Mouse (Mus musculus): ENCODE measurements at regions not wholly inside any gene's neighbourhood (a gene's known extent, or its start where the extent isn't known, plus 50 kb on each side); places are given as distances from the start of the nearest gene placed in this dataset.

DNA sequence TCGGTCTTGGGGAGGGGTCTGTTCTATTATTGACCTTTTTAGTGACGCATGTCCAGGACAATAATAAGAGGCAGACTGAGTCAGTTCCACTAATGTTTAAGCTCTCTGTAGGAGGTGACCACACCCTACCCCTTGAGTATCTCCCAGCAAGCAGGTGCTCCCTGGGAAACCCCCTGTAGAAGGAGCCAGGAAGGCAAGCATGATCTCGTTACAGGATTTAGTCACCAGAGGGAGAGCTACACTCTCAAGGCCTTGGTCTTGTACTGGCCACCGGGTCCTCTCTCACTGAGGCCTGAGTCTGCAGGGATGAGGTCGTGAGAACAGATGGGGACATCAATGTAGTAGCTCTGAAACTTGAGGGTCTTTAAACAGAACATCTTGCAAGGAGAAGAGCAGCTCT is 55.3 kb upstream of the Ccnd2 start:
- DNase-seq (ENCODE audit: low read depth, low spot score) = no peak

DNA sequence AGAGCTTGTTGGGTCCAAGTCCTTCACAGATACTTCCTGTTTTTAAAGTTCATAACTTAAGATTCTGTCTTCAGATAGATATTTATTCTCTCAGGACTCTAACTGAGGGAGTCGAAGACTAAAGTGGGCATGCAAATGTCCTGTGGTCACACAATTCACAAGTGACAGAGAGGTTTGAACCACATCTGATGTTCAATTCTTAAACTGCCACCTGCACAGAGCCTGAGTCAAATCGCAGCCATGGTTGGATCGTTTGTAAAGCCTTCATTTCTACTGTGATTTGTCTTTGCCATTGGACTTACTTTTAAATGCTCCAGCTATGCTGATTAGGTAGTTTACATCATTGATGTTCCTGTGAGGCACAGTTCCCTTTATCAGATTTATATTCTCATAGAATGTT is 61.4 kb upstream of the Ccnd2 start:
- no peak for DNase-seq (ENCODE audit: low read depth, low spot score)

DNA sequence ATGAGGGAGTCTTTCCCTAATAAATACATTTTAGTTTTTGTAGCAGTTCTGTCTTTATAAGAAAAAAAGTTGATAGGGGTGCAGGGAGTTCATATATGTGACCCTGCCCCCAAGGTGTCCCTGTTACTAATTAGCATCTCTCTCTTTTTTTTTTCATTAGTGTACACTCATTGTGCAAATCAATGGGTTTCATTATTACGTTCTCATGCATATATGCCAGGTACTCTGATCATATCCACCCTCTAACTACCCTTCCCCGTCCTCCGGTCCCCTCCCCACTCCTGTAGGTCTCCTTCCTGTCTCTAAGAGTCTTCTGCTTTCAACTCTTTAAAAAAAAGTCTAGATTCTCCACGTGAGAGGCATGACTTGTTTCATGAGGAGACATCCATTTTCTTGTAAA is 63.9 kb upstream of the Ccnd2 start:
- DNase-seq (ENCODE audit: low read depth, low spot score) = no peak

DNA sequence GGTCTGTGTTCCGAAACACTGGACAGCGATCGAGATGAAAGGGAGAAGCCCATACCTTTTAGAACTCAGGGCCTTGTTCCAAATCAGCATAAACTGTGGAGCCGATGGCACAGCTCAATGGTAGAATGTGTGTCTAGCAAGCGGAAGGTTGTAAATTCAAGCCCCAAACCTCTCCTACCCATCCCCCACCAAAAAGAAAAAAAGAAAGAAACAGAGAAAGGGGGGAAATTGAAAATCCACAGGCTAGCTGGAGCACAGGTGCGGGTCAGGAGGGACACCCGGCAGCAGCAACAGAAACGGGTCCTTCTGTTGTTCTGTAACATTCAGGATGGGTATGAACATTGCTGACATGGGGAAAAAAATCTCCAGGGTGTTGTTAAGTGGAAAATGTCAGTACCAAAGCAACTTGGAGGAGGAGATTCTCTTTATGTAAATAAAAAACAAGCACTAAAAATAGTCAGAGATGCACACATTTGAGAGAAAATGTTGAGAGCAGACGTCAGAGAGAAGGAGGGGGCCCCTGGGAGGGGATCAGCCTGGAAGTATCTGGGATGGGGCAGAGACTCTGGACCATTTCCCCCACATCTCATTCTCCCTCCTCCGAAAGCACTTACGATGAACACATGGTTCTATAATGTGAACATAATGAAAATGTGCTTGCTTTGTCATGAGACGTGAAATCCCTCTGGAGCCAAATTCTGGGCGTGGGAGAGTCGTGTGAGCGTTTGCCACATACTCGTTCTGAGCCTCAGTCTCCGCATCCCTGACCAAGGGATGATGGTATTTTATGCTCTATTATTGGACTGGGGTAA is 66.8 kb upstream of the Ccnd2 start:
- no peak for DNase-seq (ENCODE audit: low read depth, low spot score)

DNA sequence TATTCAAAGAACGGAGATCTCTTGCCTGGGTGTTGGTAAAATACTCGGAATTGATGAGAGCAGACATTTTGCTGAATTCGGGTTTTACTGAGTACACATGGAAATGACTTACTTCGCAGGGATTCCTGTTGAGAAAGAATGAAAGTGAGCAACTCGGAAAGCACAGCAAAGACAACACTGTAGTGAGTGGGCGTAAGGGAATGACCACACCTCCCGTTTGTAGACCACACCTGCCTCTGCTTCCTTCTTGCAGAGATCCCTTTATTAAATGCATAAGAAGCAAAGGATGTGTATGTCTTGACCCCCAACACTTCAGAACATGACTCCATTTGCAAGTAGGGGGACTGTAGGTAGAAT is 67.4 kb upstream of the Ccnd2 start:
- DNase-seq (ENCODE audit: low read depth, low spot score) = no peak

DNA sequence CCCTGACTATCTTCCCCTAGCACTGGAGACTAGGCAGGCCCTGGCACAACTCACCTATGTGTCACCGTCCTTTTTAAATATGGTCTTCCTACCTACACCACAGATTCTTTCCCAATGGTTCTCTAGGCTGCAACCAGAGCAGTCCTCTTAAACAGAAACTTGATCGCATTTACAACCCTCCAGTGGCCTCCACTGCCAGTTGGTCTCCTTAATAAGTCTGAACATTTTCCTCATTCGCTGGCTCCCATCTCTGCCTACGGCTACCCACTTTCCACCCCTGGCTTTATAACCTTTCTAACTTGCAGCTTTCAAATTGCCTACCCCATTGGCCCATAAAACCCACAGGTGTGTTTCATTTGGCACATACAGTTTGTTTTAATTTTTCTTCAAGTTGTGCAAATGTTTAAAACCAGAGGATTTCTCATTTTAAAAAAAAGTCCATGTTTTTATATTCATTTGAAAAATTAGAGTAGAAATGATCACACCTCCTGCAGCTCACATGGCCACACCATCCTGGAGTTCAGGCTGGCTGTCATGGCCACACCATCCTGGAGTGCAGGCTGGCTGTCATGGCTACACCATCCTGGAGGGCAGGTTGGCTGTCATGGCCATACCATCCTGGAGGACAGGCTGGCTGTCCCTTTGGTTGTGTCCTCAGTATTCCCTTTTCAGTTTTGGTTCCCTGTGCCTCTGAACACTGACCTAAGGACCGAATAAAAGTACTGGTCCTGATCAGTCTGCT is 74.4 kb upstream of the Ccnd2 start:
- DNase-seq (ENCODE audit: low read depth, low spot score) = no peak

DNA sequence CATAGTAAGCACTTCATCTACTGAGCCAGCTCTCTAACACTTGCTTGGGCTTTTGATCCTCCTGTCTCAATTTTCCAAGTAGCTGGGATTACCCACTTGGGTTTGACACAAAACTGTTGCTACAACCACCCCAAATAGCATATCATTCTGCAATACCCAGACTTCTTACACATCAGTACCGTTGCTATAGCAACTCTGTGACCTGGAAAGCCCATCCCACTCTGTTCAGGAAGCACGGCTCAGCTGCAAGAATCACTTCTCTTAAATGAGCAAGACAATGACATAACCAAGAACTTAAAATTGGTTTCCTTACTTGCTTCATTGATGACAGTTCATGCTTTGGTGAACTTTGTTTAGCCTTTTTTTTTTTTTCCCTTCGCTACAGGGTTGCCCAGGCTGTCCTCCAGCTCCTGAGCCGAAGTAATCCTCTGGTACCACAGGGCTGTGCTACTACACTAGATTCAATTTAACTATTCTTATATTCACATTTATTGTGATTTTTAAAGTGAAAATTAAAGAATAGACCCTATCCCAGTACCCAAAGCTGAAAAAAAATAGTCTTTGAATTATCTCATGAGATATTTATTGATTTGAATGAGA is 84.6 kb upstream of the Ccnd2 start:
- no peak for DNase-seq (ENCODE audit: low read depth, low spot score)

DNA sequence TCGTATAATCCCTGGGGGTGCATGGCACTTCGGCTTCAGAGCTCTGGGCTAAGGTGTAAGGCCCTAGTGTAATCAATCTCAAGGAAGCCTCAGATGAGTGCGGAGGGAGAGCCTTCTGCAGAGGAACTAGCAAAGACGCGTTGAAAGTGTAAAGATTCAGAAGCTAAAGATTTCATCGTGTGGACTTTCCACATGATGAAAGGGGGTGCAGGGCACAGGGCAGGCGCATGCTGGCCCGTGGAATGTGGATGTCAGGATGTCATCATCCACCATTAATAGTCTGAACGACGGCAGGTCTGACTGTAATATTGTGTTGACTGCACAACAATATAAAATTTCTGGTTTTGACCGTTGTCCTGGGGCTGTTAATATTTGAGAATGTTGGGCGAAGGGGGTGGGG is 85.2 kb upstream of the Ccnd2 start:
- no peak for DNase-seq (ENCODE audit: low read depth, low spot score)

DNA sequence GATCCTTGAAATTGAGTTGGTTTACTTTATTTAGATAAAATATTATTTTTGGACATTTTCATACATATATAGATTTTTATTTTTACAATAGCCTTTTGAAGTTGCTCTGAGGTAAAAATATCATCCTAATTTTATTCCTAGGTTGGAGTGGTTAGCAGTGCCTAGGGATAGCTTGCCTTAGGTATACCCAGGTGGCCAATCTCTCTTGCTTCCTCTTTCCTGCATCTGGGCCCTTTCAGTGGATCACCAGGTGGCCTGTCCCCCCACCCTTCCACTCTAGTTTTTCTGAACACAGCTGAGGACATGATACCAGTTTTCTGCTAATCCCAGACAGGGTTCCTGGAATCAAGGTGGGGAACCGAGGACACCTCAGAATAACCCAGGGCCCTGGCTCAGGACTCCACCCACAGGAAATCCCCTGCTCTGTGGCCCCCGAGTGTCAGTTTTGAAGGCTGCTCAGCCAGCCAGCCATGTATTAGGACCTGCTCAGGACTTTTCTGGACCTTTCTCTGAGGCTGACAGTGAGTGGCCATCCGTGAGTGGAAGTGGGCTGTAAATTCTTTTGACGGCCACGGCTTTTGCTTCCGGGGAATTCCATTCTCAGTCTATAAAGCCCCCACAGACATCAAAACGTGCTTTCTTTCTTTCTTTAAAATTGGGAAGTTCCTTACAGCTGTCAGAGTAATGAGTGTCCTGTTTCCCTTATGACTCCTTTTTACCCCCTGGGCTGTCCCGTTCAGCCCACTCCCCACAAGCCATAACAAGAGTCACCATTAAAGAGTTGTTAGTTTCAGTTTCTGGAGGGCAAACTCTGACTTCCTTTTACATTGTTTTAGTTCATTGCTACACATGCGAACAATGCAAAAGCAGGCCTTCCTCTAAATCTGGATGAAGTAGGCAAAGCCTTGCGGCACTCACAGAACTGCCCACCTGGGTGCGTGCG is 87.8 kb upstream of the Ccnd2 start:
- DNase-seq (ENCODE audit: low read depth, low spot score) = no peak

DNA sequence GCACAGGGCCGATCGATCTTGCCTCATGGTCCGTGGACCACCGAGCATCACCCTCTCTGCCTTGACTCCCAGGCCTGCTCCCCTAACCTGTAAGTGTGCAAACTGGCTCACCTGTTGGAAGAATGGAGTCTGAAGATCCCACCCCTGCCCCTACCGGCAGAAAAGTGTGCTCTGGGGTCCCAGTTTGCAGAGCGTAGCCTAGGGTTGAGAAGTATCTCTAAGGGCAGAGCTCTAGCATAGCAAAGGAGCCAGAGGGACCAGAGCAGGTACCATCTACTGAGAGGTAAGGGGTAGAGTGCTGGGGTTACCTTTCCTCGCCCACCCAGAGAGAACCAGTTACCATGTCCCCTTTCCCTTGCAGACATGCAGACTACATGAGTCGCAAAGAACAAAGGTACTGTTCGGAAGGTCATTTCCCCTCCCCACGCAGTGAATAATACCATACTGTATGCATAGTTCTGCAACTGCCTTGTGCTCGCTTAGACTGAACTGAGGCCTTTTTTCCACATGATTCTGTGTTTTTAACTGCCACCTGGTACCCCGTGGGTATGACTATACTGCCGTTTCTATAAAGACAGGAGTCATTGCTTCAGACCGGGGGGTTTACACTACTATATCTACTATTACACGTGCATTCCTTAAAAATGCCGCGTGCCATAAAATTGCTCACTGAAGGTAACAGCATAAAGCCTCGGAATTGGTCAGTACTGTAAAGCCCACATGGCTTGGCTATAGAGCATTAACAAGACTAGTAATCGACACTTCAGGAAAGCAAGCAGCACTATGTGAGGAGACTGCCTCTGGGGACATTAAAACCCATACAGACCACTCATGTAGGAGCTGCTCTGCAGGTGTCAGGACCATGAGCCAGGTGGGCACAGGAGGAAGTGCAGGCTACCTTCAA is 88.7 kb upstream of the Ccnd2 start:
- DNase-seq (ENCODE audit: low read depth, low spot score) = no peak

DNA sequence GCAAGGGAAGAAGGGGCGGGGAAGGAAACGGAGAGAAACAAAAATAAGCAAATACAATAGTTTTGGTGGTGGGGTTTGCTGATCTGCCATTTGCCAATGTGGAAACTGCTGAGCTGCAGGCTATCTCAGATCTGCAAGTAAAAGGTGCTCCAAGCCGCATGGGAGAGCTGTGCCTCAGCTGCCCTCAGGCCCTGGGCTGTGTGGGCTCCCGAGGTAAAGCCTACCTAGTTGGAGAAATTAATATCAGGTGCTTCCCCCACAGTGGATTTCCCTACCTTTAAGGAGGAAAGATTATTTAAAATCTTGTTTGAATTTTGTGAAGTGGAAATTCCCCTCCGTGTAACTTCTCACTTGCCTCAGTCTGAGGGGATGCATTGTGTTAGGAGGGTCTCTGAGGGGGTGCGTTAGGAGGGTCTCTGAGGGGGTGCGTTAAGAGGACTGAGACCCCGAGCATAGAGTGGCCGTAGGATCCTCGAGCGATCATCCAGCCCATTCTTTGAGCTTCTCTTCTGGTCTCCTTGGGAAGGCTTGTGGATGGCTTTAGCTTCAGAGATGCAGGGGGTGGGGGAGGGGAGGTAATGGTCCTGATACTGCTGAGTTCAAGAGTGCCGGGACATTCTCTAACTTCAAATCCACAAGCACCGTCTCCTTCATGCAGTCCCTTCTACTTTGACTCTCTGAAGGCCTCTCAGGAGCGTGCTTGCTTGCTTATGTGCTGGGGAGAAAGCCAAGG is 89.9 kb upstream of the Ccnd2 start:
- DNase-seq (ENCODE audit: low read depth, low spot score) = no peak

DNA sequence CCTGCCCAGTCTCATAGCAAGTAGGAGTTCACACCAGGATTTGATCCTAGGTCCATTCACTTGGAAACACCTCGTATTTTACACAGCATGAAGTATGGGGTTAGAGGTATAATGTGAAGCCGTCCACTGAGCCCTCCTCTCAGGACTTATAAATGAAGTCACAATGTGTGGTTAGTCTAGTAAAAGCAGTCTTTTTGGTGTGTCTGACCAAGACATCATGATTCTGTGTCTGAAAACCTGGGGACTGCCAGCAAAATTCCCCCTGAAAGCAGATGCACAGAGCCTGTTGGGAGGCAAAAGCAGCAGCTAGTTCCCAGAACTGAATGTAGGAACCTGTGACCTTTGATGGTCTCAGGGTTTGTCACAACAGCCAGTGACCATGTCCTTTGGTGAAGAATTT is 91.0 kb upstream of the Ccnd2 start:
- DNase-seq (ENCODE audit: low read depth, low spot score) = no peak

DNA sequence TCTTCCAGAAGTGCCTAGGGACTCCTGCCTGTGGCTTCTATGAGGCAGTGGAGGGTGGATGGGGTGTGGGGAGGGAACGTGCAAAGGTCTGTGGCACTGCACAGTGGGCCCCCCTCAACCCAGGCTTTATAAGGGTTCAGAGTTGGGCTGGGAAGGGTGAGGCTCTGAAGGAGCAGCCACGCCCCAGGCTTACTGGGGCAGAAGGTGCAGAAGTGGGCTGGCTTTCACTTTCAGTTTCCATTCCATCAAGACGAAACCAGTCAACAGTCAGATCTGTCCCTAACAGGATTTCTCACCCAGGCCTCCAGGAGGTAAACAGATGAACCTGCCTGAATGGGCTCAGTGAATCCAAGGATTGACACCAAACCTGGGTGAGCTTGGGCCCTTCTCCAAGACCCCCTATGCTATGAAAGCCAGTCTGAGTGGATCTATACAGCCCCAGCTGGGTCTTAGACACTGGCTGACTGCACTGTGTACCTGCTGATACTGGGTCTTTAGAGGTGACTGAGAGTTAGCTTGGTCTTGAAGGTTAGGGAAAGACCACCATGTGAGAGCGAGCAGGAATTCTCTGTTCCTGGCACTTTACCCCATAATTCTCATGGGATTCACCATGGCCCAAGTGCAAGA is 93.9 kb upstream of the Ccnd2 start:
- no peak for DNase-seq (ENCODE audit: low read depth, low spot score)

DNA sequence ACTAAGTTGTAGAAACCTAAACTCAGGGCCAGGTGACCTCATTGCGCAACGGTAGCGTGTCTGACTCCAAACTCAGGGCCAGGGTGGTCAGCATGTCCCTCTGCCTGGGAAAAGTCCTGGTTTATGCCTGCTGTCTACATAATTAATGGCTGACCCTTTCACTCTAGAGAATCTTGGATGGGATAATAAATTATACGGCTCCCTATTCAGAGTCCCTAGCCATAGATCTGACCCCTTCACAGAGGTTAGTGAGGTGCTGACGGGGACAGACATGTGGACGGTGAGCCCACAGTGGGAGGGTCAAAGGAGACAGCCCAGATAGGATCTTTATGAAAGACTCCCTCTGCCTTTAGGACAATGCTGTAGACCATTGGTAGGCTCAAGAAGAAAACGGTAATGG is 94.7 kb upstream of the Ccnd2 start:
- DNase-seq (ENCODE audit: low read depth, low spot score) = no peak

DNA sequence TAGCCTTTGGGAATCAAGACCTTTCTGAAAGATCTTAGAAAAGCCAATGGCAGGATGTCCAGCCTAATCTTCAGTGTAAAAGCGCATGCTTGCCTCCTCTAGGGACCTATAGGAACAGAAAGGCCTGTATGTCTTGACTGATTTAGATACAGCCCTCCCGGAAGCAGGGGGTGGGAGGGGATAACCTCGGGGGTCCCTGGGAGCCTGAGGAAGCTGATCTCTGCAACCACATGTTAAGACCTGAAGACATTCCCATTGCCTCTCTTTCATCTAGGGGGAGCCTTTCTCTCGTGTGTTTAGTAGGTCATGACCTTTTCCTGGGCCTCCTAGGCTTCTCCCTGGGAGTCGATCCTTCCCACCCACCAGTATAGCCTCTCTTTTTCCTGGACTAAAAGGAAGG is 95.3 kb upstream of the Ccnd2 start:
- DNase-seq (ENCODE audit: low read depth, low spot score) = no peak

DNA sequence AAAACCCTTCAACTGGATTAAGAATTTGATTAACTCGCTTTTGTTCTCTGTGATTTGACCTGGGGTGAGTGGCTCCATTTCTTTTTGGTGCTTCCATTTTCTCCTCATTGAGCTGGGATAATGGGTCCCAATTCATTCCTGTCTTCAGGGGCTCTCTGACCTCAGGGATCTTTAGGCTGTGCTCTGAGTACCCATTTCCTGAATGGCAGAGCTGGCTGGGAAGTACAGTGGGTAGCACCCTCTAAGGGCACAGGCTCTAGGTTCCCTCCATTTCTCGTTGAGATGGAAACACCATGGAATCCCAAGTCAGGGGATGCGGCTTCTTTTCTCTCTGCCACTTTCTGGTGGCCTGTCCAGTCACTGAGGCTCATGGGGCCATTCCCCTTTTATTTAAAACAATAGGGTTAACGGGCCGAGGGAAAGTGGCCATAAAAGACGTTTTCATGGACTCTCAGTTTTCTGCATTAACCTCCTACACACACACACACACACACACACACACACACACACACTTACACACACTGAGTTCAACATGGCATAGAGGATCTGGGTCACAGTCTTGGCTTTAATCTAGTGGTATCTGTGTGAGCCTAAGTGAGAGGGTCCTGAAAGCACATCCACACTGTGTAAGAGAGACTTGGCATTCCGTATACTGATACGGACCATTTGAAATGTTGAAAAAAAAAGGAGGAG is 98.3 kb upstream of the Ccnd2 start:
- no peak for DNase-seq (ENCODE audit: low read depth, low spot score)

DNA sequence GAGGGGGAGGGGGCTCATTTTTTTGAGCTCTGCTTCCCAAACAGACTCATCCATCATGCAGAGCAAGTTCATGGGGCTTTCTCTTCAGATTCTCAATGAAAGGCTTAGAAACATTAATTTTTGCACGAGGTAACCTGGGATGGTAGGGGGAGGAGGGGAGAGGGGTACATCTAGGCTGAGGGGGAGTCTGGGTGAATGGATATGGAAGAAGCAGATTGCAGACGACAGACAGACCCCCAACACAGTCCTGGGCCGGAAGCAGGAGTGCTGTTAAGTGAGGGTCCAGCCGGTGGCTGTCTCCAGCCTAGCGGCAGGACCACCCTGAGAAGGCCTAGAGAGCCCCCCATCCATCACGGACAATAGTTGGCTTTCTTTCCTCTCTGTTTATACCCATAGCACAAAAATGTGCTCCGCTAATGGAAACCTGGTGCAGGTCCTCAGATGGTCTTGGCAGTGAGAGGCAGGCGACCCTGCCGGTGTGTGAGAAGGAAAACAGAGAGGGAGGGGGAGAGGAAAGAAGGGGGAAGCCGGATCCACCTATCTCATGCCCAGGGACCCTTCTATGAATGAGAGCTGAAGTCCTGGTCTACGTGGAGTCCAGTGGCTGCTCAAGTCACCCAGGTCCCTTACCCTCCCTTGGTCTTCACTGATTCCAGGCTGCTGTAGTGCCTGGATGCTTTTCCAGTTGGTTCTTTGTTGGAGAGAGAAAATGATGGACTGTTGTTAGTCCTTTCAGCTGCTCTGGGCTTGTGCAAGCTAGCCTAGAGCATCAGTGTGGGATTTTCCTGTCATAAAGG is 99.1 kb upstream of the Ccnd2 start:
- DNase-seq (ENCODE audit: low read depth, low spot score) = no peak

DNA sequence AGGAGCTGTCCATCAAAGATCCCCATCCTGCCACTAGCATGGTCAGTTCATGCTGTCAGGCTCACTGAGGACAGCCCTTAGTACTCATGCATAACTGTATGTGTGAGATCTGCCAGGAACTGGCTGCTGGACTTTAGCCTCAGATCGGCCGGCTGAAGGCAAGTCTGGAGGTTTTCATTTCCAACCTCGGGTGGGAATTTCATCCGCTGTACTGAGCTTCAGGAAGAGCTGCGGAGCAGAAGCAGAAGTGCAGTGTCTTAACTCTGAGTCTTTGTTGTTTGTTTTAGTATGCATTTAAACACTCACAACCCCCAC is 99.6 kb upstream of the Ccnd2 start:
- DNase-seq (ENCODE audit: low read depth, low spot score) = no peak
